Mouse (Mus musculus): ENCODE measurements around the gene Speer4f1. TPM values are rescaled to one million over a fixed set of nuclear protein-coding genes. Genes with fewer than 3 reads are reported as not detected.
"Not testable (repeated sequence)": the region's sequence is repeated elsewhere in the genome, so short reads cannot be mapped to it uniquely, and the experiment has no call there.

Speer4f1 gene
- not detected in 2 replicates for polyA plus RNA-seq (2012; ENCODE audit: insufficient read depth, insufficient read length, missing spikeins)

- not testable (repeated sequence) for H3K4me3 ChIP-seq (ENCODE audit: insufficient read depth, low read depth, low read length); H3K4me1 ChIP-seq (ENCODE audit: control insufficient read depth, insufficient read depth, insufficient read length, low read length); H3K27ac ChIP-seq (replicated peaks; ENCODE audit: low read depth, low read length)
Observed at GRCm38 (mm10) chr5:17475798-17476197, at the start of gene Speer4f1. Gene Speer4f1 (plus strand): TSS chr5:17476098.

GRCm38 (mm10) chr5:17426930-17427329 is 49.0 kb upstream of the Speer4f1 start:
- Histone ChIP-seq H3K27ac (replicated peaks; ENCODE audit: low read depth, low read length) (no peak overlapping the region), H3K4me1 (ENCODE audit: control insufficient read depth, insufficient read depth, insufficient read length, low read length) (no peaks in the 10 kb centered on the region; the same call in 1 of the 2 replicates), H3K4me3 (ENCODE audit: insufficient read depth, low read depth, low read length) (no peak overlapping the region)

- no peak overlapping the region for H3K27ac ChIP-seq (replicated peaks; ENCODE audit: low read depth, low read length)
- no peaks in the 10 kb centered on the region for H3K4me1 ChIP-seq (ENCODE audit: control insufficient read depth, insufficient read depth, insufficient read length, low read length)
- no peak overlapping the region for H3K4me3 ChIP-seq (ENCODE audit: insufficient read depth, low read depth, low read length)
Observed at GRCm38 (mm10) chr5:17434721-17435120, 41.2 kb upstream of the Speer4f1 start.

GRCm38 (mm10) chr5:17436209-17436608 is 39.7 kb upstream of the Speer4f1 start:
- no peak overlapping the region for H3K4me3 ChIP-seq (ENCODE audit: insufficient read depth, low read depth, low read length)
- no peak overlapping the region for H3K27ac ChIP-seq (replicated peaks; ENCODE audit: low read depth, low read length)
- no peaks in the 10 kb centered on the region for H3K4me1 ChIP-seq (ENCODE audit: control insufficient read depth, insufficient read depth, insufficient read length, low read length)

- Histone ChIP-seq H3K27ac (replicated peaks; ENCODE audit: low read depth, low read length) (no peak overlapping the region), H3K4me3 (ENCODE audit: insufficient read depth, low read depth, low read length) (no peak overlapping the region)
Observed at GRCm38 (mm10) chr5:17439487-17440102, 36.3 kb upstream of the Speer4f1 start.

GRCm38 (mm10) chr5:17454059-17454458 is 21.8 kb upstream of the Speer4f1 start:
- no peak overlapping the region for H3K4me3 ChIP-seq (ENCODE audit: insufficient read depth, low read depth, low read length)
- no peaks in the 10 kb centered on the region for H3K4me1 ChIP-seq (ENCODE audit: control insufficient read depth, insufficient read depth, insufficient read length, low read length)
- no peak overlapping the region for H3K27ac ChIP-seq (replicated peaks; ENCODE audit: low read depth, low read length)

More at GRCm38 (mm10) chr5:17439487-17440102, 36.3 kb upstream of the Speer4f1 start:
- no peaks in the 10 kb centered on the region for H3K4me1 ChIP-seq (ENCODE audit: control insufficient read depth, insufficient read depth, insufficient read length, low read length)

GRCm38 (mm10) chr5:17454952-17455586 is 20.8 kb upstream of the Speer4f1 start:
- H3K4me3 ChIP-seq (ENCODE audit: insufficient read depth, low read depth, low read length) = no peak overlapping the region
- H3K27ac ChIP-seq (replicated peaks; ENCODE audit: low read depth, low read length) = no peak overlapping the region
- H3K4me1 ChIP-seq (ENCODE audit: control insufficient read depth, insufficient read depth, insufficient read length, low read length) = no peaks in the 10 kb centered on the region

GRCm38 (mm10) chr5:17456671-17457070 is 19.2 kb upstream of the Speer4f1 start:
- H3K4me3 ChIP-seq (ENCODE audit: insufficient read depth, low read depth, low read length) = no peak overlapping the region

GRCm38 (mm10) chr5:17468120-17468519 is 7.8 kb upstream of the Speer4f1 start:
- H3K27ac ChIP-seq (replicated peaks; ENCODE audit: low read depth, low read length); H3K4me3 ChIP-seq (ENCODE audit: insufficient read depth, low read depth, low read length); H3K4me1 ChIP-seq (ENCODE audit: control insufficient read depth, insufficient read depth, insufficient read length, low read length): not testable (repeated sequence)

More at GRCm38 (mm10) chr5:17456671-17457070, 19.2 kb upstream of the Speer4f1 start:
- no peak overlapping the region for H3K27ac ChIP-seq (replicated peaks; ENCODE audit: low read depth, low read length)
- no peaks in the 10 kb centered on the region for H3K4me1 ChIP-seq (ENCODE audit: control insufficient read depth, insufficient read depth, insufficient read length, low read length)

GRCm38 (mm10) chr5:17476476-17476875 is 578 bp downstream of the Speer4f1 start:
- H3K27ac ChIP-seq (replicated peaks; ENCODE audit: low read depth, low read length) = no peak overlapping the region
- no peak overlapping the region for H3K4me3 ChIP-seq (ENCODE audit: insufficient read depth, low read depth, low read length)
- no peaks in the 10 kb centered on the region for H3K4me1 ChIP-seq (ENCODE audit: control insufficient read depth, insufficient read depth, insufficient read length, low read length)

GRCm38 (mm10) chr5:17489894-17490293 is 14.0 kb downstream of the Speer4f1 start:
- H3K4me3 ChIP-seq (ENCODE audit: insufficient read depth, low read depth, low read length) = no peak overlapping the region
- no peak overlapping the region for H3K27ac ChIP-seq (replicated peaks; ENCODE audit: low read depth, low read length)
- no peaks in the 10 kb centered on the region for H3K4me1 ChIP-seq (ENCODE audit: control insufficient read depth, insufficient read depth, insufficient read length, low read length)

- no peaks in the 10 kb centered on the region for H3K4me1 ChIP-seq (ENCODE audit: control insufficient read depth, insufficient read depth, insufficient read length, low read length)
- no peak overlapping the region for H3K27ac ChIP-seq (replicated peaks; ENCODE audit: low read depth, low read length)
- H3K4me3 ChIP-seq (ENCODE audit: insufficient read depth, low read depth, low read length) = no peak overlapping the region
Observed at GRCm38 (mm10) chr5:17495616-17496015, 19.7 kb downstream of the Speer4f1 start.

- Histone ChIP-seq H3K4me1 (ENCODE audit: control insufficient read depth, insufficient read depth, insufficient read length, low read length) (no peaks in the 10 kb centered on the region), H3K27ac (replicated peaks; ENCODE audit: low read depth, low read length) (no peak overlapping the region), H3K4me3 (ENCODE audit: insufficient read depth, low read depth, low read length) (no peak overlapping the region)
Observed at GRCm38 (mm10) chr5:17496650-17497049, 20.8 kb downstream of the Speer4f1 start.

GRCm38 (mm10) chr5:17499873-17500329 is 24.0 kb downstream of the Speer4f1 start:
- Histone ChIP-seq H3K4me1 (ENCODE audit: control insufficient read depth, insufficient read depth, insufficient read length, low read length) (no peaks in the 10 kb centered on the region), H3K4me3 (ENCODE audit: insufficient read depth, low read depth, low read length) (no peak overlapping the region), H3K27ac (replicated peaks; ENCODE audit: low read depth, low read length) (no peak overlapping the region)

GRCm38 (mm10) chr5:17500866-17501265 is 25.0 kb downstream of the Speer4f1 start:
- no peak overlapping the region for H3K27ac ChIP-seq (replicated peaks; ENCODE audit: low read depth, low read length)
- no peaks in the 10 kb centered on the region for H3K4me1 ChIP-seq (ENCODE audit: control insufficient read depth, insufficient read depth, insufficient read length, low read length)
- no peak overlapping the region for H3K4me3 ChIP-seq (ENCODE audit: insufficient read depth, low read depth, low read length)

GRCm38 (mm10) chr5:17505540-17505939 is 29.6 kb downstream of the Speer4f1 start:
- Histone ChIP-seq H3K4me3 (ENCODE audit: insufficient read depth, low read depth, low read length) (no peak overlapping the region), H3K4me1 (ENCODE audit: control insufficient read depth, insufficient read depth, insufficient read length, low read length) (no peaks in the 10 kb centered on the region), H3K27ac (replicated peaks; ENCODE audit: low read depth, low read length) (no peak overlapping the region)

All from brown adipose tissue, adult 24 weeks (tissue).